Mouse (Mus musculus): ENCODE data around the gene Pgam2. TPM values are rescaled to one million over a fixed set of nuclear protein-coding genes. Genes with fewer than 3 reads are reported as not detected.
A peak's percentile ranks its signal among the peaks of the same experiment; 100 is the strongest.

The Pgam2 gene
- polyA plus RNA-seq, 2 experiments = 55.3 to 88.3 TPM

GRCm38 (mm10) chr11:5788056-5789014, 15.2 kb downstream of the Pgam2 start, which contains the start of gene Dbnl:
Dbnl (plus strand) TSS chr11:5788488.
- Histone ChIP-seq H3K27me3 (ENCODE audit: control insufficient read depth, insufficient read depth, low read length) (no peaks in the 10 kb centered on the region), H3K4me1 (ENCODE audit: control insufficient read depth, insufficient read depth, low read length) (peaks cover 18% of the 10 kb centered on the region), H3K36me3 (ENCODE audit: control insufficient read depth, insufficient read depth, low read length) (peaks cover 21% of the 10 kb centered on the region), H3K4me3 (replicated peaks; ENCODE audit: low read length) (peak within 1 kb of the TSS; percentile 86), H3K9me3 (ENCODE audit: control insufficient read depth, low read length) (no peaks in the 10 kb centered on the region), H3K9ac (ENCODE audit: low read depth, low read length, severe bottlenecking) (peak within 1 kb of the TSS; percentile 82), H3K27ac (replicated peaks; ENCODE audit: low read depth, low read length) (peak within 1 kb of the TSS; percentile 89), H3K4me2 (replicated peaks; ENCODE audit: low read depth, low read length, severe bottlenecking) (peak within 1 kb of the TSS; percentile 93)
- WGBS = under 1% methylated on average over 62 of the region's 74 CpGs
- ATAC-seq (ENCODE audit: low FRiP score, low read depth) = peak; percentile 97
- TF ChIP-seq POLR2A (IDR thresholded peaks at IDR 0.05; ENCODE audit: borderline replicate concordance, extremely low read depth, insufficient read depth, insufficient read length) = peak; percentile 86; the same call in 1 of the 2 replicates
- DNase-seq (ENCODE audit: low spot score) = peak; percentile 95

GRCm38 (mm10) chr11:5787671-5788055, 15.9 kb downstream of the Pgam2 start:
- ATAC-seq (ENCODE audit: low FRiP score, low read depth) (no peak), DNase-seq (ENCODE audit: low spot score) (no peak)
- Histone ChIP-seq H3K4me2 (replicated peaks; ENCODE audit: low read depth, low read length, severe bottlenecking) (peak overlapping the region; percentile 93), H3K4me1 (ENCODE audit: control insufficient read depth, insufficient read depth, low read length) (peaks cover 18% of the 10 kb centered on the region), H3K27ac (replicated peaks; ENCODE audit: low read depth, low read length) (peak overlapping the region; percentile 89), H3K4me3 (replicated peaks; ENCODE audit: low read length) (peak overlapping the region; percentile 86), H3K9ac (ENCODE audit: low read depth, low read length, severe bottlenecking) (peak overlapping the region; percentile 82), H3K9me3 (ENCODE audit: control insufficient read depth, low read length) (no peaks in the 10 kb centered on the region), H3K27me3 (ENCODE audit: control insufficient read depth, insufficient read depth, low read length) (no peaks in the 10 kb centered on the region), H3K36me3 (ENCODE audit: control insufficient read depth, insufficient read depth, low read length) (peaks cover 15% of the 10 kb centered on the region)
- 36% methylated on average over 8 of the region's 8 CpGs for WGBS
- no peak for TF ChIP-seq POLR2A (IDR thresholded peaks at IDR 0.05; ENCODE audit: borderline replicate concordance, extremely low read depth, insufficient read depth, insufficient read length)

- Histone ChIP-seq H3K4me3 (replicated peaks; ENCODE audit: low read length) (no peak overlapping the region), H3K4me1 (ENCODE audit: control insufficient read depth, insufficient read depth, low read length) (peaks cover 18% of the 10 kb centered on the region), H3K36me3 (ENCODE audit: control insufficient read depth, insufficient read depth, low read length) (0 out of 2 replicates have a peak, but pooled peaks cover under 1% of the 10 kb centered on the region), H3K27me3 (ENCODE audit: control insufficient read depth, insufficient read depth, low read length) (no peaks in the 10 kb centered on the region), H3K27ac (replicated peaks; ENCODE audit: low read depth, low read length) (no peak overlapping the region), H3K9me3 (ENCODE audit: control insufficient read depth, low read length) (no peaks in the 10 kb centered on the region), H3K4me2 (replicated peaks; ENCODE audit: low read depth, low read length, severe bottlenecking) (no peak overlapping the region), H3K9ac (ENCODE audit: low read depth, low read length, severe bottlenecking) (no peak overlapping the region)
- TF ChIP-seq POLR2A (IDR thresholded peaks at IDR 0.05; ENCODE audit: borderline replicate concordance, extremely low read depth, insufficient read depth, insufficient read length) = no peak
- no peak for DNase-seq (ENCODE audit: low spot score)
- no peak for ATAC-seq (ENCODE audit: low FRiP score, low read depth)
Measured at GRCm38 (mm10) chr11:5785732-5786131, 17.8 kb downstream of the Pgam2 start.

GRCm38 (mm10) chr11:5782199-5782944, 21.2 kb downstream of the Pgam2 start:
- DNase-seq (ENCODE audit: low spot score) (no peak), ATAC-seq (ENCODE audit: low FRiP score, low read depth) (no peak)
- Histone ChIP-seq H3K4me1 (ENCODE audit: control insufficient read depth, insufficient read depth, low read length) (0 out of 2 replicates have a peak, but pooled peaks cover 1% of the 10 kb centered on the region), H3K9me3 (ENCODE audit: control insufficient read depth, low read length) (no peaks in the 10 kb centered on the region), H3K4me3 (replicated peaks; ENCODE audit: low read length) (no peak overlapping the region), H3K27me3 (ENCODE audit: control insufficient read depth, insufficient read depth, low read length) (no peaks in the 10 kb centered on the region), H3K36me3 (ENCODE audit: control insufficient read depth, insufficient read depth, low read length) (peaks cover 5% of the 10 kb centered on the region; the same call in 1 of the 2 replicates), H3K9ac (ENCODE audit: low read depth, low read length, severe bottlenecking) (no peak overlapping the region), H3K4me2 (replicated peaks; ENCODE audit: low read depth, low read length, severe bottlenecking) (no peak overlapping the region), H3K27ac (replicated peaks; ENCODE audit: low read depth, low read length) (no peak overlapping the region)
- 66% methylated on average over 7 of the region's 8 CpGs for WGBS
- TF ChIP-seq POLR2A (IDR thresholded peaks at IDR 0.05; ENCODE audit: borderline replicate concordance, extremely low read depth, insufficient read depth, insufficient read length) = no peak

- Histone ChIP-seq H3K27ac (replicated peaks; ENCODE audit: low read depth, low read length) (no peak overlapping the region), H3K4me1 (ENCODE audit: control insufficient read depth, insufficient read depth, low read length) (no peaks in the 10 kb centered on the region), H3K9me3 (ENCODE audit: control insufficient read depth, low read length) (no peaks in the 10 kb centered on the region), H3K4me2 (replicated peaks; ENCODE audit: low read depth, low read length, severe bottlenecking) (no peak overlapping the region), H3K36me3 (ENCODE audit: control insufficient read depth, insufficient read depth, low read length) (peaks cover 5% of the 10 kb centered on the region; the same call in 1 of the 2 replicates), H3K9ac (ENCODE audit: low read depth, low read length, severe bottlenecking) (no peak overlapping the region), H3K27me3 (ENCODE audit: control insufficient read depth, insufficient read depth, low read length) (no peaks in the 10 kb centered on the region), H3K4me3 (replicated peaks; ENCODE audit: low read length) (no peak overlapping the region)
- 90% methylated on average over 6 of the region's 6 CpGs for WGBS
- no peak for ATAC-seq (ENCODE audit: low FRiP score, low read depth)
- no peak for DNase-seq (ENCODE audit: low spot score)
- no peak for TF ChIP-seq POLR2A (IDR thresholded peaks at IDR 0.05; ENCODE audit: borderline replicate concordance, extremely low read depth, insufficient read depth, insufficient read length)
Measured at GRCm38 (mm10) chr11:5780035-5780499, 23.5 kb downstream of the Pgam2 start.
